Mouse (Mus musculus): ENCODE data around the gene Cers3.

Cers3 gene

DNA sequence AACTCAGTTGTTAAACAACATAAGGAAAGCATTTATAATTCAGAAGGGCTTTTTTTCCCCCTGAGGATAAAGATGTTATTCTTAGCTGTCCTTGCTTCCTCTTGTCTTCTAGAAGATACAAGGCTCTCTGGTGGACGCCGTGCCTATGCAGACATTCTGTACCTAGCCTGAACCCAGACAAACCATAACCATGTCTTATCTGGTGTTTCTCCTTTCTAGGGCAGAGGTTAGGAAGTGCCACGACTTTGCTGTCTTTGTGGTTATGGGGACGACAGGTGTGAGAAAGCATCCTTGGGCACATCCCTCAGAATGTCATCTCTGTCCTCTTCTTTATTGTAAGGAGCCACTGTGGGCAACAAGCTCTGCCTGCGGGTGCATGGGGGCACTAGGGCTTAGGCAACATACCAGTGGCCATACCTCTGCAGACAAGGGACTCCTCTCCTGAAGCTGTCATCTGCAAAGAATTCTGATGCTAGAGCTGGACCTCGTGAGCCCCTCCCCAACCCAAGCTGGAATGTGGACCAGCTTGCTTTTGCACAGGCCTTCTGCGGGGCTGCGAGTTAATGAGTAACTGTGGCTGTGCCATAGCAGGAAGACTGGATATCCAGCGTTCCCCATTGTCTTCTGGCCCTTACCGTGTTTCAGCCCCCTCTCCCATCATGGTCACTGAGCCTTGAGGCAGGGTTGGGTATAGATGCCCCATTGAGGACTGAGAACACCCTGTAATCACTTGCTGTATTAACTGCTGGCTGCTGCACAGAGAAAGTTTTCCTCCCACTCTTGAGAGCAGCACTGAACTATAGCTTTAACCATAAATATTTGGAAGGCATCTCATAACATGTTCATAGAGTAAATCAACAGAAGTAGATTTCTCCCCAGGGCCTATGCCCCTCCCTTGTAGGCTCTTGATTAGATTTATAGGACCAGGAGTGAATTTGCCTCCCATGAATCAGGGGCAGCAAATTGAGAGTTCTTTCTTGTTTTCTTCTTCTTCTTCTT, 36.9 kb downstream of the Cers3 start:
- no peak for DNase-seq (ENCODE audit: low spot score)

DNA sequence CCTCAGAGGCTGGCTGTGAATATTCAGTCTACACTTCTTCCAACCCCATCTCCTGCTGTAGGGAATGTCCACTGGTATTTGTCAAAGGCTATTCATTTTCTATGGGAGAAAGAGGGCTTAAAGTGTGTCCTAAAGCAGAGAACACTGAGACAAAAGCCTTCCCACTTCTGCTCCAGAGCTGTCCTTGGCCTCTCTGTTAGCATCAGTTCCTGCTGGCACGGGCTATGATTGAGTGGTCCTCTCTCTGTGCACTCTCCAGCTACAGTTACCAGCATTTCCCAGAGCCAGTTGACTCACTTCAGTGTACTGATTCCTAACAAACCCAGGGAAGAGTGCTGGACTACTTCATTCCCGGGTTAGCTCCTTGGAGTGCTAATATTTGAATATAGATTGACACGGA, 43.2 kb downstream of the Cers3 start:
- DNase-seq (ENCODE audit: low spot score): no peak

DNA sequence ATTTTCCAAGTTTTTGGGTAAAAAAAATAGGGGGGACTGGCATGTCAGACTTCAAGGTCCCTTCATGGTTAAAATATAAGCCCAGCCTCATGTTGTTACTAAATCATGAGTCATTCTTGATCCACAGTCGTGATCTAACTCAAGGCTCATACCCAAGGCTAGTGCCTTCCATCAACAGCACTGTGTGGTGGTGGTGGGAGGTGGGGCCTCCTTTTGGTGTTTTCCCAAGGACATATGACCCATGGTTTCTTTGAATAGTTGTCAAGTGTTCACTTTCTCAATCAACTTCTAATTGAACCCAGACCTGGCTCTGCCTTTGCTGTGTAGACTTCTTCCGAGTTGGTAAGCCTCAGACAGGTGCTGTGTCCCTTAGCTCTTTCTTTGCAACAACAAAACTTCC, 44.5 kb downstream of the Cers3 start:
- DNase-seq (ENCODE audit: low spot score): no peak

DNA sequence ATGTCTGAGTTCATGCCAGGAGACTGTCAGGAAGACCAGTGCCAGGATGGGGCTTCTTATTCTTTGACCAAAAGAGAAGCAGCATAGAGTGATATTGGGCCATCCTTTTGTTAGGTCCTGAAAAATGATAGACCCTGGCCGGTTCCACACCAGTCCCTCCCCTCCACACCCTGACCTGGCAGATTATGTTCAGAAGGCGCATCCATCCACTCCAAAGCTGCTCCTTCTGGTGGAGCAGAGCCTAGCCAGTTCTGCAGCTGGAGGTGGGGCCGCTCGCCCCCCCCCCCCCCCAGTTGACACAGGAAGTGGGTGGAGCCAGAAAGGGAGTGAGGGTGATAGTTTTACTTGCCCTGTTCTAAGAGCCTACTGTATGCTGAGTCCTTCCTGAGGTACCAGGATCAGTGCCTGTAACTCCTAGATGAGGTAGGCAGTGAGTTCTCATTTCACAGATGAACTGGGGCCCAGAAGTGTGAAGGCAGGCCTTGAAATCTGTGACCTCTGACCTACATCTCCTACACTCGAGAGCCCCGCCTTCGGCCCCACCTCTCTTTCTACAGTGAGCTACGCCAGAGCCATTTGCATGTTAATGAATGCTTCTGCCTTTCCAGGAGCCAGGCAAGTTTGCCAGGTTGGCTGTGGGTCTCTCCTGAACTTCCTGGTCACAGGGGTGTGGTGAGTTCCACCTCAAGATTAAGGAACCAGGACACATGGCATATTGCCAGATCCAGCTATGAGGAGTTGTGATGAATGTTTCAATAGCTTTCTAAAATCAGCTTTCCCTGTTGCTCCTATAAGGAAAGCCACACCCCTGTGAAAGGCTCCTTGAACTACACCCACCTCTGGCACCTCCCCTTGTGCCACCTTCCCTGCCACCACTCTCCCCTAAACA, 46.8 kb downstream of the Cers3 start:
- peak; percentile 16 for DNase-seq (ENCODE audit: low spot score)

- no peak for DNase-seq (ENCODE audit: low spot score)
These were observed 47.7 kb downstream of the Cers3 start for GRCm38 (mm10) chr7:66791022-66791421.

DNA sequence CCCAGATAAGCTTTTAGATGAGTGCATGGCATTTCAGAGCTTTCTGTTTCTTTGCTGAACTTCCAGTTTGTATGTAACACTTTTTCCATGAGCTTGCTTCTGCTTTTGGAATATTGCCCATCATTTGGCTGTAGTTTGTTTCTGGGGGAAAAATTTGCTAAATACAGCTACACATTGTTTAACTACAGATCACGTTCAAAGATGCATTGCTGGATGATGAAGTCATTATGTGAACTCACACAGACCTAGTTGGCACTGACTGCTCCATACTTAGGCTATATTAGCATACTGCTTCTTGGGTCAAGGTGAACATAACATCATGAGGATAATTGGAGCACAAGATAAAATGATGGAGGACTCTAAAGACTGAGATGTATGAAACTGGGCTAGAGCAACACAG, 53.6 kb downstream of the Cers3 start:
- DNase-seq (ENCODE audit: low spot score): no peak

- no peak for DNase-seq (ENCODE audit: low spot score)
These were observed 54.0 kb downstream of the Cers3 start for GRCm38 (mm10) chr7:66797345-66797744.

- DNase-seq (ENCODE audit: low spot score): no peak
These were observed 55.5 kb downstream of the Cers3 start for GRCm38 (mm10) chr7:66798826-66799225.

GRCm38 (mm10) chr7:66800784-66801183, 57.5 kb downstream of the Cers3 start:
- DNase-seq (ENCODE audit: low spot score): no peak

- DNase-seq (ENCODE audit: low spot score): no peak
These were observed 58.5 kb downstream of the Cers3 start for GRCm38 (mm10) chr7:66801785-66802184.

- no peak for DNase-seq (ENCODE audit: low spot score)
These were observed 60.5 kb downstream of the Cers3 start for GRCm38 (mm10) chr7:66803798-66804197.

DNA sequence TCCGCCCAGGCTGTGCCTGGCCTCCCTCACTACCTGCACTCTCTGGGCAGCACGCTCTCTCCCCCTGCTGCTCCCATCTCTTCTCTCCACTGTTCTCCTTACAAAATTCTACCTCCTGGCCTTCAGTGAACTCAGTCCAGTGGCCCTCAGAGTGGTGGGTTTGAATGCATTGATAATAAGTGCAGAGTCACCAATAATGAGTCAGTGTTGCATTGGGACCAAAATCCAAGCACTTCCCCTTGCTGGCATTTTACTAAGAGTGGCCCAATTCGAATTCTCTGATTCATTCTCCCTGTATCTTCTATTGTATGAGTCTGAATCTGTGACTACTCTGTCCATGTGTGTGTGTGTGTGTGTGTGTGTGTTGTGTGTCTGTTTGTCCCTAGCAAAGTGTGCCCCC, 63.5 kb downstream of the Cers3 start:
- DNase-seq (ENCODE audit: low spot score): no peak

GRCm38 (mm10) chr7:66810436-66810835, 67.1 kb downstream of the Cers3 start:
- DNase-seq (ENCODE audit: low spot score): no peak

GRCm38 (mm10) chr7:66811294-66811693, 68.0 kb downstream of the Cers3 start:
- no peak for DNase-seq (ENCODE audit: low spot score)

- no peak for DNase-seq (ENCODE audit: low spot score)
These were observed 69.0 kb downstream of the Cers3 start for GRCm38 (mm10) chr7:66812289-66812688.

DNA sequence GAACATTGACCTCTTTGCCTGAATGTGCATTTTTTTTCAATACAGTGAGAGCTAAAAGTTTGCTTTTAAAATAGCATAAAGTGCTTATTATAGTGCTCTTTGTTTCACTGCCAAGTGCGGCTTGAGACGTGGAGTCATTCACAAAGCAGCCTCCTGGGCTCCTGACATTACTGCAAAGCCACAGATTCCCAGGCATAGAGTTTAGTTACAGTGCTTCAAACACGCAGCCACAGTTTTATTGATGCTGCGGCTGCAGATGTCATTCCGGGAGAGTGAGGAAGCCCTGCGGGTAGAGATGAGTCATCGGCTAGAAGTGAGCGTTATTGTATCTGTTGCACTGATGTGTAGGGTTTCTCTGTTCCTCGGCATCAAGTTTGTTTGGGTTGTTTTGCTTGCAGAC, 69.4 kb downstream of the Cers3 start:
- DNase-seq (ENCODE audit: low spot score): no peak

DNA sequence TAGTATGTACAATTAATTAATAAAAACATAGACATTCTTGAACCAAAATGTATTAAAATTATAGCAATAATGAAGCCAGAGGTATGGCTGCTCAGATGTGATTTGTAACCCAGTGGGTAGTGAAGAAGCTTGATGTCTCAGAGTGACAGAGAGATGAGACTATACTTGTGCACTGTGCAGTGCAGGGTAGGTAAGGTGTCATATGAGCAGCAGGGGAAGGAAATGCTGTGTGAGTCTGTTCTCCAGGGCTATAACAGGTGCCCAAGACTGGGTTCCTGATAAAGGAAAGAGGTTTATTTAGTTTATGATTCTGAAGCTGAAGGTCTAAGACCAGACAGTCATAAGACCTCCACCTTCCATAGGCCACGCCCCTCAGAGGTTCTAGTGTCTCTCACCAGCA, 69.9 kb downstream of the Cers3 start:
- DNase-seq (ENCODE audit: low spot score): no peak

DNA sequence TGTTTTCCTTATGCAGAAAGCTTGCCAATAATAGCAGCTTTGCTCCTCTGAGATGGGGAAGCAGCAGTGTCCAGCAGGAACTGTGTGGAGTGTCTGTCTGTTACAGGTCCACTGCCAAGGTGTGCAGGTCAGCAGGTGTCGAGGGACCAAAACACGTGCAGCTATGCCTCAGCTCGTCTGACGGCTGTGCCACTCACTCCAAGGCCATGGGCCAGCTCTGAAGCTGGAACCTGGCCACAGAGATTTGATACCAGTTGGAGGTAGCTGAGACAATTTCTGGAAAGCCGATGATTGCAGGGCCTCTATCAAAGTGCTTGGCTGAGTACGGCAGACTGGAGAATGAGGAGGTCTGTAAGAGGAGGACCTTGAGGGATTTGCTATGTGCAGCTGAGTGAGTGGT, 72.2 kb downstream of the Cers3 start:
- DNase-seq (ENCODE audit: low spot score): no peak

- peak; percentile 41 for DNase-seq (ENCODE audit: low spot score)
These were observed 76.7 kb downstream of the Cers3 start for GRCm38 (mm10) chr7:66820034-66820433.

- no peak for DNase-seq (ENCODE audit: low spot score)
These were observed 87.5 kb downstream of the Cers3 start for GRCm38 (mm10) chr7:66830803-66831202.

DNA sequence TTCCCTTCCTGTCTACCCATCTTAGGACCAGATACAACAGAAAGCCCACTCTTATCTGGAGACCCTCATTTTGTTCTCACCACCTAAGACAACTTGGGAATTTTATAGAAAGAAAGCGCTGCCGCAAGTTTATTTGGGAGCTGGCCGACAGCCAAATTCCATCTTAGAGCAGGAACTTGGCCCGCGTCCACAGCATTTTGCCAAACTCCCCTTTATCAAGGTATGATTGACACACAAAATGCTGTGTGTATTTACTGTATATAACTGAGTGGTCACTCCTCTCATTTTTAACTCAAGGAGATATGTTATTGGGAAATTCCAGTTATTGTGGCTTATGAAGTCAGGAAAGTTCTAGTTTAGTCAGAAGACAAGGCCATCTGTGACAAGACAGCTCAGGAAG, 88.0 kb downstream of the Cers3 start:
- DNase-seq (ENCODE audit: low spot score): peak; percentile 37

DNA sequence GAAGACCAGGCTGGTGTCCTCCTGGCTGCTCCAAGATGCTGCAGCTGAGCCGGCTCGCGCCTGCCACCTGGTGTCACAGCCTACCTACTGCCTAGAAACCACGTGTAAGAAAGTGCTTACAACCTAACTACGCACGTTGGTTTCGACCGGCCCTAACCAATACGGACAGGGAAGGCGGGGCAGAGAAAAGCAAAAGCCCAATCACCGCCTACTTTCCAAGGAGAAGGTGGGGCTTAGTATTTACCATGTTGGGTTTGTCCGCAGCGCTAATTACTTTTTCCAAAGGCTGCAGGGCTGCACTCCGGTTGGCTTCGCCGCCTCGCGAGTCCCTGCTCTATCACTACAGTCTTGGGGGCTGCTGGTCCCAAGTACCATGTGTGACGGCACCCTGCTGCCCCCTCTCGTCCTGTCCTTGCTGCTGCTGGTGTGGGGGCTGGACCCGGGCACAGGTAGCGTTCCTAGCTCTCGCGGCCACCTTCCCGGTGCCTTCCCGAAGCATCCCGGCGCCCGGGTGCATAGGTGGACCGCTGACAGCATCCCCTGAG, 96.2 kb downstream of the Cers3 start, which contains the start of gene Adamts17:
Gene Adamts17 (plus strand): TSS at position 273 of the 545 bp plus-strand sequence.
- DNase-seq (ENCODE audit: low spot score): peak; percentile 90
